Mouse (Mus musculus) limb, embryonic 13.5 days (tissue): ENCODE data around the gene Olfr575. TPM values are rescaled to one million over a fixed set of nuclear protein-coding genes. Genes with fewer than 3 reads are reported as not detected.

Source experiments
- ATAC-seq: fragments of 200-750 bp; cut with Nextera tagmentation; 2 replicates; pipeline ENCODE4 v1.8.0; 2017; ENCODE audit warnings: low read depth, moderate number of reproducible peaks, moderate TSS enrichment; ENCODE audit not compliant: low FRiP score
- H3K27ac ChIP-seq: fragments of 300-500 bp; sonication (generic); 2 replicates; pipeline ENCODE4 v1.5.1; 2015; ENCODE audit warnings: inconsistent platforms, mild to moderate bottlenecking, moderate library complexity
- H3K27me3 ChIP-seq: fragments of 300-500 bp; sonication (generic); 2 replicates; pipeline ENCODE4 v1.6.1; 2015; ENCODE audit warnings: mild to moderate bottlenecking, inconsistent platforms
- H3K36me3 ChIP-seq: fragments of 300-500 bp; sonication (generic); 2 replicates; pipeline ENCODE4 v1.6.1; 2015; ENCODE audit warnings: inconsistent platforms, mild to moderate bottlenecking, moderate library complexity
- H3K4me1 ChIP-seq: fragments of 300-500 bp; sonication (generic); 2 replicates; pipeline ENCODE4 v1.6.1; 2015; ENCODE audit warnings: inconsistent platforms
- H3K4me2 ChIP-seq: fragments of 300-500 bp; sonication (generic); replicated peaks from 2 replicates; pipeline ENCODE4 v1.6.1; 2015; ENCODE audit warnings: inconsistent platforms, mild to moderate bottlenecking, moderate library complexity
- H3K4me3 ChIP-seq: fragments of 300-500 bp; sonication (generic); 2 replicates; pipeline ENCODE4 v1.5.1; 2015; ENCODE audit warnings: moderate library complexity, mild to moderate bottlenecking, inconsistent platforms
- H3K9ac ChIP-seq: fragments of 300-500 bp; sonication (generic); 2 replicates; pipeline ENCODE4 v1.6.1; 2015; ENCODE audit warnings: mild to moderate bottlenecking, inconsistent platforms
- H3K9me3 ChIP-seq: fragments of 300-500 bp; sonication (generic); 2 replicates; pipeline ENCODE4 v1.6.1; 2016; ENCODE audit warnings: inconsistent platforms
- WGBS: fragments of 180-500 bp; shearing (Covaris S2); methylation state at CpG from one replicate; pipeline ENCODE4 v1.1.7; 2015; 5-methylcytosine and 5-hydroxymethylcytosine counted together
- polyA plus RNA-seq: library from polyadenylated mRNA; unstranded; fragments of >200 nt; fragmentation: Nextera tagmentation; extraction: Ambion mirVana; gene quantifications from 2 replicates; pipeline ENCODE4 v1.2.1, GENCODE M21; 2015

The Olfr575 gene
- polyA plus RNA-seq: not detected in 2 replicates

- H3K27me3 ChIP-seq: no peaks in the 10 kb centered on the region
Observed at GRCm38 (mm10) chr7:102958593-102958992, at the start of gene Olfr575. TSS of gene Olfr575 (minus strand) at chr7:102958775.

GRCm38 (mm10) chr7:102989224-102989623, 30.6 kb upstream of the Olfr575 start, which contains the start of gene Olfr578:
TSS of gene Olfr578 (minus strand) at chr7:102989324.
- WGBS: 76% methylated on average over 3 of the region's 3 CpGs
- Histone ChIP-seq H3K4me1 (no peaks in the 10 kb centered on the region), H3K4me2 (no peak within 1 kb of the TSS), H3K36me3 (no peaks in the 10 kb centered on the region), H3K4me3 (no peak within 1 kb of the TSS), H3K9ac (no peak within 1 kb of the TSS), H3K9me3 (no peaks in the 10 kb centered on the region), H3K27ac (no peak within 1 kb of the TSS), H3K27me3 (no peaks in the 10 kb centered on the region)
- no peak for ATAC-seq

More at GRCm38 (mm10) chr7:102958593-102958992, at the start of gene Olfr575:
- 70% methylated on average over 1 of the region's 1 CpGs for WGBS
- H3K36me3 ChIP-seq: no peaks in the 10 kb centered on the region
- H3K27ac ChIP-seq: no peak within 1 kb of the TSS
- no peaks in the 10 kb centered on the region for H3K9me3 ChIP-seq
- H3K4me2 ChIP-seq: no peak within 1 kb of the TSS
- no peak within 1 kb of the TSS for H3K9ac ChIP-seq
- no peaks in the 10 kb centered on the region for H3K4me1 ChIP-seq
- ATAC-seq: no peak; the same call in 1 of the 2 replicates
- H3K4me3 ChIP-seq: no peak within 1 kb of the TSS

GRCm38 (mm10) chr7:102975843-102976242, 17.3 kb upstream of the Olfr575 start, which contains the start of gene Olfr577:
TSS of gene Olfr577 (minus strand) at chr7:102975943.
- no peak within 1 kb of the TSS for H3K9ac ChIP-seq
- H3K27ac ChIP-seq: no peak within 1 kb of the TSS
- H3K4me2 ChIP-seq: no peak within 1 kb of the TSS
- no peak for ATAC-seq
- H3K27me3 ChIP-seq: no peaks in the 10 kb centered on the region
- no peaks in the 10 kb centered on the region for H3K4me1 ChIP-seq
- WGBS: 79% methylated on average over 2 of the region's 2 CpGs
- 0 out of 2 replicates have a peak, but pooled peaks cover 3% of the 10 kb centered on the region for H3K9me3 ChIP-seq
- no peaks in the 10 kb centered on the region for H3K36me3 ChIP-seq
- H3K4me3 ChIP-seq: no peak within 1 kb of the TSS

GRCm38 (mm10) chr7:102974399-102974798, 15.8 kb upstream of the Olfr575 start:
- no peak for ATAC-seq

GRCm38 (mm10) chr7:102962360-102962759, 3.8 kb upstream of the Olfr575 start, which contains the start of gene Olfr576:
TSS of gene Olfr576 (plus strand) at chr7:102962660.
- 55% methylated on average over 2 of the region's 2 CpGs for WGBS
- no peak for ATAC-seq
- H3K4me2 ChIP-seq: no peak within 1 kb of the TSS

More at GRCm38 (mm10) chr7:102974399-102974798, 15.8 kb upstream of the Olfr575 start:
- 42% methylated on average over 1 of the region's 1 CpGs for WGBS
- Histone ChIP-seq H3K4me3 (no peak overlapping the region), H3K36me3 (no peaks in the 10 kb centered on the region), H3K4me1 (no peaks in the 10 kb centered on the region), H3K27me3 (no peaks in the 10 kb centered on the region), H3K9me3 (0 out of 2 replicates have a peak, but pooled peaks cover 3% of the 10 kb centered on the region), H3K4me2 (no peak overlapping the region), H3K9ac (no peak overlapping the region), H3K27ac (no peak overlapping the region)

GRCm38 (mm10) chr7:102958137-102958536, 438 bp downstream of the Olfr575 start:
- Histone ChIP-seq H3K9me3 (no peaks in the 10 kb centered on the region), H3K4me1 (no peaks in the 10 kb centered on the region), H3K4me3 (no peak overlapping the region), H3K9ac (no peak overlapping the region), H3K36me3 (no peaks in the 10 kb centered on the region), H3K27ac (no peak overlapping the region), H3K4me2 (no peak overlapping the region), H3K27me3 (no peaks in the 10 kb centered on the region)
- 73% methylated on average over 3 of the region's 3 CpGs for WGBS
- no peak for ATAC-seq

More at GRCm38 (mm10) chr7:102962360-102962759, 3.8 kb upstream of the Olfr575 start, which contains the start of gene Olfr576:
- no peak within 1 kb of the TSS for H3K4me3 ChIP-seq
- H3K27me3 ChIP-seq: no peaks in the 10 kb centered on the region
- H3K36me3 ChIP-seq: no peaks in the 10 kb centered on the region
- no peak within 1 kb of the TSS for H3K9ac ChIP-seq
- no peaks in the 10 kb centered on the region for H3K4me1 ChIP-seq
- no peak within 1 kb of the TSS for H3K27ac ChIP-seq
- H3K9me3 ChIP-seq: no peaks in the 10 kb centered on the region

- Histone ChIP-seq H3K27me3 (no peaks in the 10 kb centered on the region), H3K4me3 (no peak overlapping the region), H3K27ac (no peak overlapping the region), H3K36me3 (no peaks in the 10 kb centered on the region), H3K9ac (no peak overlapping the region), H3K4me2 (no peak overlapping the region), H3K4me1 (no peaks in the 10 kb centered on the region), H3K9me3 (no peaks in the 10 kb centered on the region)
- ATAC-seq: no peak
- WGBS: 49% methylated on average over 1 of the region's 1 CpGs
Observed at GRCm38 (mm10) chr7:102950732-102951131, 7.8 kb downstream of the Olfr575 start.

- no peak within 1 kb of the TSS for H3K9ac ChIP-seq
- H3K36me3 ChIP-seq: no peaks in the 10 kb centered on the region
- no peaks in the 10 kb centered on the region for H3K27me3 ChIP-seq
- ATAC-seq: no peak
- H3K4me2 ChIP-seq: no peak within 1 kb of the TSS
- no peak within 1 kb of the TSS for H3K27ac ChIP-seq
- H3K9me3 ChIP-seq: no peaks in the 10 kb centered on the region
- WGBS: 97% methylated on average over 1 of the region's 1 CpGs
- no peak within 1 kb of the TSS for H3K4me3 ChIP-seq
- H3K4me1 ChIP-seq: no peaks in the 10 kb centered on the region
Observed at GRCm38 (mm10) chr7:102948167-102948566, 10.4 kb downstream of the Olfr575 start, which contains the start of gene Olfr574. TSS of gene Olfr574 (plus strand) at chr7:102948467.

- no peak for ATAC-seq
- no peaks in the 10 kb centered on the region for H3K27me3 ChIP-seq
- no peak overlapping the region for H3K4me3 ChIP-seq
- no peak overlapping the region for H3K9ac ChIP-seq
- no peak overlapping the region for H3K4me2 ChIP-seq
- 79% methylated on average over 1 of the region's 1 CpGs for WGBS
- no peaks in the 10 kb centered on the region for H3K4me1 ChIP-seq
- H3K36me3 ChIP-seq: no peaks in the 10 kb centered on the region
- no peak overlapping the region for H3K27ac ChIP-seq
- H3K9me3 ChIP-seq: no peaks in the 10 kb centered on the region
Observed at GRCm38 (mm10) chr7:102943417-102943816, 15.2 kb downstream of the Olfr575 start.

GRCm38 (mm10) chr7:102942475-102942874, 16.1 kb downstream of the Olfr575 start, which contains the start of gene Olfr573-ps1:
TSS of gene Olfr573-ps1 (minus strand) at chr7:102942575.
- no peaks in the 10 kb centered on the region for H3K4me1 ChIP-seq
- WGBS: 84% methylated on average over 2 of the region's 2 CpGs
- H3K9me3 ChIP-seq: no peaks in the 10 kb centered on the region
- H3K36me3 ChIP-seq: no peaks in the 10 kb centered on the region
- no peak within 1 kb of the TSS for H3K4me2 ChIP-seq
- H3K27me3 ChIP-seq: no peaks in the 10 kb centered on the region
- H3K9ac ChIP-seq: no peak within 1 kb of the TSS
- no peak within 1 kb of the TSS for H3K4me3 ChIP-seq
- ATAC-seq: no peak
- no peak within 1 kb of the TSS for H3K27ac ChIP-seq

GRCm38 (mm10) chr7:102927105-102927504, 31.5 kb downstream of the Olfr575 start:
- H3K4me1 ChIP-seq: no peaks in the 10 kb centered on the region
- no peaks in the 10 kb centered on the region for H3K36me3 ChIP-seq
- H3K9me3 ChIP-seq: no peaks in the 10 kb centered on the region
- no peak for ATAC-seq
- 76% methylated on average over 3 of the region's 3 CpGs for WGBS
- H3K27ac ChIP-seq: no peak overlapping the region
- no peak overlapping the region for H3K9ac ChIP-seq
- no peaks in the 10 kb centered on the region for H3K27me3 ChIP-seq
- no peak overlapping the region for H3K4me2 ChIP-seq
- H3K4me3 ChIP-seq: no peak overlapping the region

- Histone ChIP-seq H3K27me3 (no peaks in the 10 kb centered on the region), H3K4me2 (no peak within 1 kb of the TSS), H3K36me3 (no peaks in the 10 kb centered on the region), H3K9ac (no peak within 1 kb of the TSS), H3K9me3 (no peaks in the 10 kb centered on the region), H3K4me1 (no peaks in the 10 kb centered on the region), H3K27ac (no peak within 1 kb of the TSS), H3K4me3 (no peak within 1 kb of the TSS)
- WGBS: 61% methylated on average over 1 of the region's 1 CpGs
- no peak for ATAC-seq
Observed at GRCm38 (mm10) chr7:102924109-102924508, 34.5 kb downstream of the Olfr575 start, which contains the start of gene Olfr572. TSS of gene Olfr572 (plus strand) at chr7:102924409.

- H3K4me2 ChIP-seq: no peak overlapping the region
- no peaks in the 10 kb centered on the region for H3K4me1 ChIP-seq
- no peaks in the 10 kb centered on the region for H3K27me3 ChIP-seq
- H3K4me3 ChIP-seq: no peak overlapping the region
- H3K27ac ChIP-seq: no peak overlapping the region
- H3K9me3 ChIP-seq: no peaks in the 10 kb centered on the region
- no peak overlapping the region for H3K9ac ChIP-seq
- WGBS: 13% methylated on average over 1 of the region's 1 CpGs
- peak; percentile 73 for ATAC-seq
- no peaks in the 10 kb centered on the region for H3K36me3 ChIP-seq
Observed at GRCm38 (mm10) chr7:102919632-102920031, 38.9 kb downstream of the Olfr575 start.
